ENCODE assay signal across 27 mouse cellular contexts in the genomic region with DNA sequence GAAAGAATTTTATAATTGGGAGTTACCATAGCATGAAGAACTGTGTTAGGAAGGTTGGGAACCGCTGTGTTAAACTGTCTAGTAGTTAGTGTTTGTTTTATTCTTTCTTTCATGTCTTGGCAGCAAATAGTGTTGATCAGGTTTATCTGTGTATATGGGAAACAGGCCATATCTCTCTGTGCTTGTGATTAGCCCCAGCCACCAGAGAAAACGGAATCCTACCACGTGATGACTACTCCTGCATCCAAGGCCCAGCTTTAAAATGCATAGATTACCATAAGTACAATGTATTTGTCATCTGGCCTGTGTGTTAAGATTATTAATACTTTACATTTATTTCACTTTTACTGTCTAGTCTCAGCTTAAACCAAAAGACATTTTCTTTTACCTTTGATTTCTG.
"Had no signal": no experiment of that assay in that cellular context is flagged by ENCODE, and none has a peak within 500 bp of the region (broad histone marks: within the 10 kb centered on the region; RNA-seq: fewer than 3 reads in every experiment).

No protein-coding gene starts in this region.

- H3K4me3 ChIP-seq: heart, adult 2 months; heart, embryonic 13.5 days; heart, embryonic 15.5 days; hindbrain, embryonic 13.5 days; hindbrain, embryonic 15.5 days; kidney, embryonic 15.5 days; limb, embryonic 10.5 days; limb, embryonic 12.5 days; liver, embryonic 13.5 days; liver, embryonic 15.5 days had no signal

- H3K9ac ChIP-seq: heart, embryonic 13.5 days; heart, embryonic 15.5 days; hindbrain, embryonic 13.5 days; hindbrain, embryonic 15.5 days; kidney, embryonic 15.5 days; limb, embryonic 12.5 days; liver, embryonic 13.5 days; liver, embryonic 15.5 days had no signal

- DNase-seq: gastrocnemius, postnatal 14 days; gastrocnemius, postnatal 36 days; heart, adult 11 months; heart, adult 2 months; heart, postnatal 10 days; heart, postnatal 36 days; kidney, adult 11 months; kidney, adult 2 months; kidney, adult 9 months; kidney, postnatal 14 days; kidney, postnatal 36 days; layer of hippocampus, adult 9-11 months; layer of hippocampus, postnatal 36 days; liver; liver, embryonic 13.5 days had no signal

- H3K9me3 ChIP-seq: heart, embryonic 13.5 days; heart, embryonic 15.5 days; hindbrain, embryonic 13.5 days; hindbrain, embryonic 15.5 days; kidney, embryonic 15.5 days; limb, embryonic 10.5 days; limb, embryonic 12.5 days; liver, embryonic 13.5 days; liver, embryonic 15.5 days had no signal

- H3K4me2 ChIP-seq: heart, embryonic 11.5 days; heart, embryonic 13.5 days; heart, embryonic 15.5 days; hindbrain, embryonic 13.5 days; hindbrain, embryonic 15.5 days; kidney, embryonic 15.5 days; limb, embryonic 12.5 days; liver, embryonic 13.5 days; liver, embryonic 15.5 days had no signal

- H3K4me1 ChIP-seq: heart, embryonic 15.5 days; hindbrain, embryonic 13.5 days; hindbrain, embryonic 15.5 days; kidney, embryonic 15.5 days; limb, embryonic 10.5 days; limb, embryonic 12.5 days; liver, embryonic 15.5 days had no signal

- H3K27me3 ChIP-seq: heart, embryonic 13.5 days; heart, embryonic 15.5 days; hindbrain, embryonic 13.5 days; hindbrain, embryonic 15.5 days; kidney, embryonic 15.5 days; limb, embryonic 12.5 days; liver, embryonic 13.5 days; liver, embryonic 15.5 days had no signal

- ATAC-seq: hindbrain, postnatal 0 days; intestine, embryonic 16.5 days had no signal

- H3K36me3 ChIP-seq: heart, embryonic 15.5 days; hindbrain, embryonic 13.5 days; hindbrain, embryonic 15.5 days; kidney, embryonic 15.5 days; limb, embryonic 10.5 days; liver, embryonic 13.5 days; liver, embryonic 15.5 days had no signal

- H3K27ac ChIP-seq: heart, adult 2 months; heart, embryonic 13.5 days; heart, embryonic 15.5 days; hindbrain, embryonic 13.5 days; hindbrain, embryonic 15.5 days; hindbrain, postnatal 0 days; kidney, embryonic 15.5 days; kidney, postnatal 0 days; limb, embryonic 10.5 days; limb, embryonic 12.5 days; liver, embryonic 13.5 days; liver, embryonic 15.5 days had no signal
